Mouse (Mus musculus): ENCODE measurements around the gene H13.

GRCm38 (mm10) chr2:152709066-152709465, 39.8 kb downstream of the H13 start:
- TF ChIP-seq CTCF (conservative IDR thresholded peaks at IDR 0.05; ENCODE audit: low read length) (no peak), POU5F1 (IDR thresholded peaks at IDR 0.05; ENCODE audit: borderline replicate concordance, low read length) (no peak), NANOG (IDR thresholded peaks at IDR 0.05; ENCODE audit: borderline replicate concordance, low read length) (no peak)

All from E14TG2a.4 (cell line).